In the genomic region with DNA sequence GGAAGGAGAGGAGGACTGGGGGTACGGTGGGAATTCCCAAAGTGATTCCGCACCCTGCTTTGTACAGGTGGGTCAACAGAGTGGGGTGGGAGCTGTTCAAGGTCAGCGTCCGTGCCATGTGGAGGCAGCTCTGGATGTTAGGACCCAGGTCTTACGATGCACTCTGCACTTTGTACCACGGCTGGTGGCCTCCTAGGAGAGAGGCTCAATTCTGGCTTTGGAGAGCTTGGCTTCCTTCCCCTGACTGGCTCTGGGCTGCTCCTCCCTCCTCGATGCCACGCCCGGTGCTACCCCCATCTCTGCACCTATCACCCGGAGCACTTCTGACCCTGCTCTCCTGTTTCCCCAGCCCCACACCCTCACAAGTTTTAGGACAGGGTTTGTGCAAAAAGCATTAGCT, we compare ENCODE assay signal across 8 mouse cellular contexts. TPM values are rescaled to one million over a fixed set of nuclear protein-coding genes. Genes with fewer than 3 reads are reported as not detected.
DNase-seq lines count a peak whose midpoint lies in the region; ATAC-seq and TF ChIP-seq lines count a peak whose summit lies in the region.

No protein-coding gene starts in this region.

- no peak overlapping the region for H3K27ac ChIP-seq in left cerebral cortex, adult 2 months
- H3K27ac ChIP-seq in embryonic facial prominence, embryonic 12.5 days, result no peak overlapping the region

- 5% methylated on average over 10 of the region's 10 CpGs for WGBS in embryonic facial prominence, embryonic 12.5 days

- peaks cover 8% of the 10 kb centered on the region for H3K36me3 ChIP-seq in embryonic facial prominence, embryonic 12.5 days

- peaks cover 12% of the 10 kb centered on the region for H3K4me1 ChIP-seq in embryonic facial prominence, embryonic 12.5 days

- no peaks in the 10 kb centered on the region for H3K27me3 ChIP-seq in embryonic facial prominence, embryonic 12.5 days

- intact Hi-C loops in left cerebral cortex, adult 2 months (cut with DNase I), result no loop called here

- no peak for ATAC-seq in embryonic facial prominence, embryonic 12.5 days (ENCODE audit: insufficient number of reproducible peaks, insufficient read depth, low FRiP score, low TSS enrichment)
- ATAC-seq in erythroid progenitor cell, adult 5-6 weeks (replicated peaks; ENCODE audit: low FRiP score, poor library complexity, severe bottlenecking), result no peak

- peak overlapping the region; percentile 64 for H3K4me3 ChIP-seq in left cerebral cortex, adult 2 months
- H3K4me3 ChIP-seq in embryonic facial prominence, embryonic 12.5 days, result peak overlapping the region; percentile 70

- no peak for TF ChIP-seq CTCF in left cerebral cortex, adult 2 months (IDR thresholded peaks at IDR 0.05)

- peak overlapping the region; percentile 60 for H3K9ac ChIP-seq in embryonic facial prominence, embryonic 12.5 days

- H3K4me2 ChIP-seq in embryonic facial prominence, embryonic 12.5 days (replicated peaks), result peak overlapping the region; percentile 57

- DNase-seq in left cerebral cortex, adult 2 months (ENCODE audit: extremely low spot score in 1 of 2, low spot score in 2 of 2), result no peak
- DNase-seq in left cerebral cortex, adult 8-10 months (ENCODE audit: low spot score in 2 of 2), result no peak
- DNase-seq in kidney, adult 8-10 months, result peak; percentile 82
- peak; percentile 12 for DNase-seq in mesoderm, embryonic 11.5 days (ENCODE audit: low read depth, low spot score)
- DNase-seq in yolk sac, embryonic 10.5 days (ENCODE audit: low spot score), result peak; percentile 50
- DNase-seq in right cerebral cortex, adult 18-20 months, result no peak

- no peaks in the 10 kb centered on the region for H3K9me3 ChIP-seq in embryonic facial prominence, embryonic 12.5 days

RNA-seq across cellular contexts. Expression of a gene that starts 0.8 kb away (rescaled TPM):
- 10 to 100 TPM; 84.8 to 85.8 TPM for total RNA-seq in left cerebral cortex, adult 2 months (2021)
- total RNA-seq in left cerebral cortex, adult 8-10 months (2022), result 100 to 1,000 TPM in 2 of 4 experiments, 10 to 100 TPM in 2; 85.0 to 108 (median 97.1) TPM
- 81.4 and 81.8 TPM in 2 replicates for polyA plus RNA-seq in embryonic facial prominence, embryonic 12.5 days (2016; fragmentation: Nextera tagmentation; extraction: Ambion mirVana)
- total RNA-seq in erythroid progenitor cell, adult 5-6 weeks (2015; ENCODE audit: low replicate concordance), result not detected in 2 replicates
- total RNA-seq in erythroid progenitor cell, adult 5-6 weeks (2017; ENCODE audit: low replicate concordance), result 1.3 and 12.7 TPM in 2 replicates

RNA-seq across cellular contexts. Expression of a gene that starts 20.6 kb away (rescaled TPM):
- 10 to 100 TPM; 37.4 to 38.9 TPM for total RNA-seq in left cerebral cortex, adult 2 months (2021)
- 10 to 100 TPM; 37.1 to 41.4 (median 39.1) TPM for total RNA-seq in left cerebral cortex, adult 8-10 months (2022)
- 42.3 and 44.1 TPM in 2 replicates for polyA plus RNA-seq in embryonic facial prominence, embryonic 12.5 days (2016; fragmentation: Nextera tagmentation; extraction: Ambion mirVana)
- total RNA-seq in erythroid progenitor cell, adult 5-6 weeks (2015; ENCODE audit: low replicate concordance), result 3.6 and 4.6 TPM in 2 replicates
- total RNA-seq in erythroid progenitor cell, adult 5-6 weeks (2017; ENCODE audit: low replicate concordance), result 8.3 and 12.7 TPM in 2 replicates

RNA-seq across cellular contexts. Expression of a gene that starts 25.2 kb away (rescaled TPM):
- 10 to 100 TPM; 74.3 to 74.7 TPM for total RNA-seq in left cerebral cortex, adult 2 months (2021)
- total RNA-seq in left cerebral cortex, adult 8-10 months (2022), result 10 to 100 TPM; 70.7 to 72.2 (median 71.5) TPM
- polyA plus RNA-seq in embryonic facial prominence, embryonic 12.5 days (2016; fragmentation: Nextera tagmentation; extraction: Ambion mirVana), result 70.5 and 73.3 TPM in 2 replicates
- total RNA-seq in erythroid progenitor cell, adult 5-6 weeks (2015; ENCODE audit: low replicate concordance), result 7.2 and 7.5 TPM in 2 replicates
- 18.2 and 19.0 TPM in 2 replicates for total RNA-seq in erythroid progenitor cell, adult 5-6 weeks (2017; ENCODE audit: low replicate concordance)

Comparison
In these comparisons a context has a peak if more than half of its experiments do, and no peak if none do; other contexts are left out.
1. DNase-seq: peak in kidney, adult 8-10 months (2 of 2), mesoderm, embryonic 11.5 days (single experiment) and yolk sac, embryonic 10.5 days (single experiment); none in left cerebral cortex, adult 2 months (0 of 2), left cerebral cortex, adult 8-10 months (0 of 2) and right cerebral cortex, adult 18-20 months (single experiment).
2. RNA of a gene that starts 0.8 kb away (total RNA-seq): 85.0 to 108 TPM in left cerebral cortex, adult 8-10 months and 84.8 to 85.8 TPM in left cerebral cortex, adult 2 months; 1.3 to 12.7 TPM in erythroid progenitor cell, adult 5-6 weeks; every median in the first group is over 4 times any median in the second.